Mouse (Mus musculus) cerebellum, adult (tissue): Measurements from ENCODE around the gene Acacb.

Source experiments
- ATAC-seq: cut with Nextera tagmentation; 2 replicates; pipeline ENCODE4 v1.9.2; 2017; ENCODE audit warnings: mild to moderate bottlenecking, moderate library complexity, mixed read lengths; ENCODE audit not compliant: insufficient number of reproducible peaks, low FRiP score, low TSS enrichment

Gene Acacb

DNA sequence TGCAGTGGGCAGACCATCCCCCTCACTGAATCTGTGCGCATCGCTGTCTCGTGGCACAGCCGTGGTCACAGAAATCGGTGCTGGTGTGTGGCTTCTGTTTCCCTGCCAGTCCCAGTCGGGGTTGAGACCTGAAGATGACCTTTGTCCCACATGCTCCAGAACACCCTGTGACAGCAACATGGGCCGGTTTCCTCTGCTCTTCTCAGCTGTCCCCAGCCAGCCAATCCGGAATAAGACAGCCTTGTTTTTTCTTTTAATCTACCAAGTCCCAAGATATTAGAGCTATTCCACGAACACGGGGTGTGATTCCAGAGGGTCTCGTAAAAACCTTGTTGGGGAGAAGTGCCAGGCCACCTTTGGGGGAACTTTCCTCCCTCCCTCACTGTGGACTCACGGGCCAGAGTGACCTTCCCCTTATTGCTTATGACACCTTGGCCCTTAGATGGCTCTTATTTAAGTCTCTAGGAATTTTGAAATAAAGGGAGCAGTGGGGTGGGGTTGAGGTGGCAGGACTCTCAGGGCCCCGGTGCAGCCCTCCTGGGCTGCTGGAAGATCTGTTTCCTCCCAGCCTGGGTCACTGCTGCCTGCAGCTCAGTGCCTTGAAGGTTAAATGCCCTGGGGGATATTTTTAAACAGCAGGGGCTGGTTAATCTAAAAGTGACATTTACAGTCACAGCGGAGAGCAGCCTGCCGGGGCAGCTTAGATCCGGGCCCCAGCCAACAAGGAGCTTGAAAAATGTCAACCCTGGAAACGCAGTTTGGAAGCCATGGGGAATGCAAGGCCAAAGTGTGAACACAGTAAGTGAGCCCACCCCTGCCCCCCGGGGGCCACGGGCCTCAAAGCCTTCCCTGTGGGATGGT is at the start of gene Acacb:
Gene Acacb (plus strand): TSS at position 508 of the 861 bp plus-strand sequence.
- ATAC-seq = no peak

DNA sequence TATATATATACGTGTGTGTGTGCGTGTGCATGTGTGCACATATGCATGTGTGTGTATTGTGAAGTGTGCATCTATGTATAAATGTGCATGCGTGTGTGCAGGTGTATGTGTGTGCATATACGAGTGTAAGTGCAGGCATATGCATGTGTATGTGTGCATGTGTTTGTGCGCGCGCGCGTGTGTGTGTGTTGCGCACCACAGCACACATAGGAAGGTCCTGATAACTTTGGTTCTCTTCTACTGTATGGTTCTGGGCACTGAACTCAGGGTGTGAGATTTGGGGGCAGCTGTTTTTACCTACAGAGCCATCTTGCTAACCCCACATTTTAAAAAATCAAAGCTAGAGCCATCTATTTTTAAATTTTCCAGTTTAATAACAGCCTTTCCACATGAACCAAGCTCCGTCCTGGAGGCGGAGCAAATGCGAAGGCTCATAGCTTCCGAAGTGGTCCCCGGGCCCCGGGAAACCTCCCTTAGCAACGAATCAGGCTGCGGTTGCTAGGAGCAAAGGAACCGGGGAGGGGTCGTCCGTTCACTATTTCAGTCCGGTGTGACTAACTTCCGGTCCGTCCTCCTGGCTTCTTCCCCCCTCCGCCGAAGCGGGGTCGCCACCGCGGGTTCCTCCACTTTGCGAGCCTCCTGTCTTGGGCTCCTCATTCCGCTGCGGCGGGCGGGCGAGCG is 46.5 kb upstream of the Acacb start:
- ATAC-seq = peak; percentile 77

DNA sequence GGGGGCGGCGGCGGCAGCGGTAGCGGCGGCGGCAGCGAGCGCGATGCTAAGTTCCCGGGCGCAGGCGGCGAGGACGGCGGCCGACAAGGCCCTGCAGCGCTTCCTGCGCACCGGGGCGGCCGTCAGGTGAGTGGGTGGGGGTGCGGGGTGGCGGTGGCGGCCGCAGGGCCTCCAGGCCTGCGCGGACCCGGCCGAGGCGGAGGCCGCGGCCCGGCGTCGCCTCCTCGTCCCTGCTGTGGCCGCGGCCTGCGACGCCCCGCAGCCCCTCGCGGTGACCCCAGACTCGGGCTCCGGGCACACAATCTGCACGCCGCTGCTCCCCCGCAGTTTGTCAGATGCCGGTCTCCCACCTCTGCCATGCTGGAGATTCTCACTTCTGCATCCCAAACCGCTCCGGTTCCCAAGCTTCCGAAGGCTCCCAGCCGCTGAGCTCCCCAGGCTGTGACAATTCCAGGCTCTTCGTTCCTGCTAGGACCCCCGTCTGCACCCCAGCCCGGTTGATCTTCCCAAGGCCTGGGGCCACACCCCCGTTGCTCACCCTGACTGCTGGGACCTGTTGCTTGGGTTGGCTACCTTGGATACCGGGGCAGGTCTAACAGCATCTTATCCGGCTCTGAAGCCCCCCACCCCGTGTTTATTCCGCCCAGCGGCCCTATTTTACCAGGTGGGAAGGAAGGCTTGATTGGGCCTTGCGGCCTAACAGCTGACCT is 45.8 kb upstream of the Acacb start:
- peak; percentile 11; the same call in 1 of the 2 replicates for ATAC-seq

DNA sequence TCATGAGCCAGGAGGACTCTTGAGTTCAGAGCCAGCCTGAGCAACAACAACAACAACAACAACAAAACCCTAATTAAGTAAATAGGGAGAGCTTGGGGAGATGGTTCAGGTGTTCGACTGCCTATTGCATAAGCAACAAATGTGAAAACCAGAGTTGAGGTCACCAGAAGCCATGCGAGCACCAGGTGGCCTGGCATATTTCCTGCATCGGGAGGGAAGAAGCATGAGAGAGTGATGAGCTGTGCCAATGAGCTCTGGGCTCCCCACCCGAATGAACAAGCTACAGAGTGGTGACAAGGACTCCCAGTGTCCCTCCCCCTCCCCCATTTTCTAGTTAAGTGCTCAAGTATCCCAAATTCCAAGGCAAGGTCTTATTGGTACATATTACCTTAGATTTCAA is 44.5 kb upstream of the Acacb start:
- ATAC-seq = no peak

DNA sequence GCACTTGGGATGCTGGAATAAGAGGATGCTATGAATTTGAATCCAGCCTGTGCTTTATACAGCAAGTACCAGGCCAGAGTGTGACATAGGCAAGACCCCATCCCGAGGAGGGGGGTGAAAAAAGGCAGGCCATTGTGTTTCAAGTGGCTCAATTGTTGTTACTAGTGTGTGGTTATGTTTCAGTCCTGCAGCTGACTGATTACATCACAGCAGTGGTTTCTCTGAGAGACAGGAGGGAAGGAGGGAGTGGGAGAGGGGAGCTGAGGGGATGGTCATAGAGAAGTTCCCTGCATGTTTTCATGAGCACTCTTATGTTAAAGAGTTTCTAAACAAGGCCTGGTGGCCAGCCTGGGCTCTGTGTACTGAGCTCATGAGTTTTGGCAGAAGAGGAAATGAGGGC is 43.5 kb upstream of the Acacb start:
- no peak for ATAC-seq

DNA sequence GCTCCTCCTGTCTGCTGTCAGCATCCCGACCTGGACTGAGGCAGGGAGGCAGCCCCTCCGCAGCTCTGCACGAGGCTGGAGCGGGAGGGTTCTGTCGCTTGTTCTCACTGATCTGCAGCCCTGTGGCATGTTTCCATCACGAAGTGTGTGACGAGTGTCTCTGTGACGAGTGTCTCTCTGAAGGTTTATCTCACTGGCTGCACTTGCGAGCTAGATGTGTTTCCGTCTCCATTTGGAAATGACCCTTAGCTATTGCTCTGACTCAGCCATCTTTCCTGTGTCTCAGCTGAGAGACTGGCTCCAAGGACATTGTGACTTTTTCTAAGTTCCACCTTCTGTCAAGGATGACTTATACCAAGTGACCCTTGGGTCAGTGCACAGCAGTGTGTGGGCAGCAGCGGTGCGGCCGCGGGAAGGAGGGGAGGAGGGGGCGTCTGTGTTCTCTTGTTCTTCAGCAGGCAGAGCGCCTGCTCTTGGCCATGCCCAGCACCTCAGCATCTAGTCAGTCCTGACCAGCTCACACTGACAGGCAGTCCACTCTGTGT is 39.9 kb upstream of the Acacb start:
- ATAC-seq = no peak

DNA sequence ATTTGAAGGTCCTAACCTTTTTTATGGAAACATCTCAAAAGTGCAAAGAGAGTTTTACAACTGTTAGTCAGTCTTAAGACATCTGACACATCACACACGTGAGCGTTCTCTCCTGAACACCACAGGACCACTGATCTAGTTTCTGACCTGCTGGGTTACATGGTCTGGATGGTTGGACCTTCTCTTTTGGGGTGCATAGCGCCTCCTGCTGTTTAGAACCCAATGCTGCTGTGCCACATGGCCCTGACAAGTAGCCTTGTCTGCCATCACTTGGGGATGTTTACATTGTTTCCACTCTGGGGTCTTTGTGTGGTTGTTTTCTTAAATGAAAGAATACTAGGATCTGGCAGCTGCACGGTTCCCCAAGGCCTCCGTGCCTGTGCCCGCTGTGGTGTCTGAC is 33.0 kb upstream of the Acacb start:
- ATAC-seq = no peak

DNA sequence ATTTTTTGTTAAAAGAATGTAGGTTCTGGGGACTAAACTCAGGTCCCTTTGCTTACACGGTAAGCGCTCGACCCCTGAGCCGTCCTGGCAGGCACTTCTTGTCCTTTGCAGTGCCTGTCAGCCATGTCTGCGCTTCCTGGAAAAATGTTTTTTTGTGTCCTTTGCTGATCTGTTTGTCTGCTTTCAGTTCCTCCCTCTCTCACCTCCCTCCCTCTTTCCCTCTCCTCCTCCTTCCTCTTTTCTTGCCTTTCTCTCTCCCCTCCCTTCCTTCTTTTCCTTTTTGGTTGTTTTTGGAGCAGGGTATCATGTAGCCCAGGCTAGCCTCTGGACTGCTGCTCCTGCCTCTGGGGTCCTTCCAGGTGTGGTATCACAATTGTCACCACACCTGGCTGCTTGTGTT is 31.3 kb upstream of the Acacb start:
- ATAC-seq = no peak

DNA sequence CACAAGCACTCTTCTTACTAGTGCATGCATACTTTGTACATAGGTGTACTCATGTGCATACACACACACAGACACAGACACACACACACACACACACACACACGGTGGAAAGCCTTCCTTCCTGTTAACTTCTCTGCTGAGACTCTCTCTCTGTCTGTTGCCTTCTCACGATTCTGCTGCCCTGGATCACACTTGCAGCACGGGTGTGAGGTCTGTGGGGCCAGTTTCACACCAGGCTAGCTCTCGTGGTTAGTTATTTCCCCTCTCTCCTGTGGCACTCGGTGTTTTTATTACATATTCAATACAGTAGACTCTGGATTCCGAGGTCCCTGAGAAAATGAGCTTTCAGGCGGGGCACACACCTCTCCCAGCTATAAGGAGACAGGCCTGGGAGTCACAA is 29.7 kb upstream of the Acacb start:
- ATAC-seq = no peak

DNA sequence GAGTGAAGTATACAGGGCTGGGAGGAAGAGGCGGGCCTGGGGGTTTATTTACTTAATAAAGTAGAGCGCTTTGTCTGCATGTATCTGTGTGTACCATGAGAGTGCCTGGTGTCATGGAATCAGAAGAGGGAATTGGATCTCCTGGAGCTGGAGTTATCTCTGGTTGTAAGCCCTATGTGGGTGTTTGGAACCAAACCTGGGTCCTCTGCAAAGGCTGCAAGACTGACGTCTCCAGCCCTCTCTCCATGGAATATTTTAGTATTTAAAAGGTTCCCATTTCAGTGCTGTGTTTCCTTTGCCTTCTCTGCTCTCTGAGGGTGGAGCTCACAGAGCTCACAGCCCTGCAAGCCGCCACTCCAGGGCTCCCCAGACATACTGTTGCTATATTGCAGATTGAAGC is 26.5 kb upstream of the Acacb start:
- ATAC-seq = no peak

DNA sequence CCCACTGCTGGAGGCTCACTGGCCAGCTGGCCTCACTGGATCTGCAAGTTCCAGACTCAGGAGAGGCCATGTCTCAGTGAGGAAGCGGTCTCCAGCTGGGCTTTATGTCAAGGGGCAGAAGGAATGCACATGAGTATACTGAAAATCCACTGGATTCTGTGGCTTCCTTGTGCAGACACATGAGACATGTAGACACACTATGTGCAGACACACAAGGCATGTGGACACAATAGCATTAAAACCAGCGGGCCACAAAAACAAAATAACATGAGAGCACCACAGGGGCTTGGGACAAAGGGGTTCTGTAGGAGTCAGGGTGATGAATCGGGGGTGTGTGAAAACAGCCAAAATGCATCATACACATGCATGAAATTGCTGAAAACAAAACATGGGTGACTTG is 20.3 kb upstream of the Acacb start:
- no peak for ATAC-seq

DNA sequence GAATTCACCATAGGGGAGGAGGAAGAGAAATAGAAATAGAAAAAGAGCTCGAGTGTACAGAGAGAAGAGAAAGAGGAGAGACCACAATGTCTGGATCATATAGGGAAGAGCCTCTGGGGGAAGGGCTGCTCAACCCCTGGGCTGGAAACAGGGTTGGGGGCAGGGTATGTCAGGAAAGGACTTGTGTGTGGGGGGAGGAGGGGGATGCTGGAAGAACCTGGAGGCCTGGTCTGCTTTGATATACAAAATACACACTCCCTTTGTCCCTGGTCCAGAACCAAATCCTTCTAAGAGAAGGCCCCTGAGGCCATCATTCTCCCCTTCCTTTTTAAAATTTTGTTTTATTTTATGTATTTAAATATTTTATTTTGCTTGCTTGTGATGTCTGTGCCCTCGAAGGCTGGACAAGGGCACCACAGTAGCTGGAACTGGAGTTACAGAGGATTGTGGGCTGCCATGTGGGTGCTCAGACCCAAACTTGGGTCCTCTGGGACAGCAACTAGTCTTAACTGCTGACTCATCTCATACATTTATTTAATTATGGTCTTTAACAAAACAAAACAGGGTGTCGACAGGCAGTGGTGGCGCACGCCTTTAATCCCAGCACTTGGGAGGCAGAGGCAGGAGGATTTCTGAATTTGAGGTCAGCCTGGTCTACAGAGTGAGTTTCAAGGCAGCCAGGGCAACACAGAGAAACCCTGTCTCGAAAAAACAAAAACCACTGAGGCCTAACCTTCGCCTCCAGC is 19.7 kb upstream of the Acacb start:
- no peak for ATAC-seq

DNA sequence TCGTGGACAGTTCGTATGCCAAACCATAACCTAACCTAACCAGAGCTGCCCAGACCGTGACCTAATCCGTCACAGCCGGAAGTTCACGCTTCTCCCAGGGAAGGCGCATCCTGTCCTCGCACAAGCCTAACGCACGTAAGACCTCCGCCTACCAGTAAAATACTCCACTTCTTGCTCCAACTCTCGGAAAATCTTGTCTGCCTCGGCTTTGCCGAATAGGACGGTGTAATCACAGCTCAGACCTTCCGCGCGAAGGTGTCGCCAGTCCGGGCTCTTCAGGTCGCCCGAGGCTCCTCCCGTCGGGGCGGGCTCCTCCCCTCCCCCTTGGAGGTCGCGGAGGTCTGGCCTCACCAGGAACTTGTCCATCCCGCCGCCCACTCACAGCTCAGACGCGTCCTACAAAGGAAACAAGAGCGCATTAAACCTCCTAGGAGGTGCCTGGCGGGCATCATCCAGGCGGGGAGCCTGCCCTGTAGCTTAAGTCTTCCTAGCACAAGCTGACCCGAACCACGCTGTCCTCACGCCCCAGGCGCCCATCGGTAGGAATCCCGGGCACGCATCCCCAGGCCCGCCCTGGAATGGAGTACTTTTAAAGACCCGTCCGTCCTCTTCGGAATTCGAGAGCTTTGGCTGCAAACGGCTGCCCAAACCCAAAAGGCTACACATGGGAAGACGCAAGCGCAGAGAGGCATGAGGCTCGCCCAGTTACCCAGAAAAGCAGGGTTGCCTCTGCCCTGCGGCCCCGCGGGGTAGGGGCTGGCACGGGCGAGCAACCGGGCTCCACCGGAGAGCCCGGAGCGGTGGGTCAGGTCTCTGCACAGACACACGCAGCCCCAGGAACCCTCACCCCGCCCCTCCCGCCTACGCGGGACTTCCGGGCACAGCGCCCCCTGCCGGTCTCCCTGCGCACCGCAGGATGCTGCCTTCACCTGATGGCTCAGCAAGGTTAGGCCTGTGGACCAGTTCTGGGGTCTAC is 18.7 kb upstream of the Acacb start, which contains the start of gene Alkbh2:
Gene Alkbh2 (minus strand): TSS at position 845 of the 976 bp plus-strand sequence.
- peak; percentile 38; the same call in 1 of the 2 replicates for ATAC-seq

DNA sequence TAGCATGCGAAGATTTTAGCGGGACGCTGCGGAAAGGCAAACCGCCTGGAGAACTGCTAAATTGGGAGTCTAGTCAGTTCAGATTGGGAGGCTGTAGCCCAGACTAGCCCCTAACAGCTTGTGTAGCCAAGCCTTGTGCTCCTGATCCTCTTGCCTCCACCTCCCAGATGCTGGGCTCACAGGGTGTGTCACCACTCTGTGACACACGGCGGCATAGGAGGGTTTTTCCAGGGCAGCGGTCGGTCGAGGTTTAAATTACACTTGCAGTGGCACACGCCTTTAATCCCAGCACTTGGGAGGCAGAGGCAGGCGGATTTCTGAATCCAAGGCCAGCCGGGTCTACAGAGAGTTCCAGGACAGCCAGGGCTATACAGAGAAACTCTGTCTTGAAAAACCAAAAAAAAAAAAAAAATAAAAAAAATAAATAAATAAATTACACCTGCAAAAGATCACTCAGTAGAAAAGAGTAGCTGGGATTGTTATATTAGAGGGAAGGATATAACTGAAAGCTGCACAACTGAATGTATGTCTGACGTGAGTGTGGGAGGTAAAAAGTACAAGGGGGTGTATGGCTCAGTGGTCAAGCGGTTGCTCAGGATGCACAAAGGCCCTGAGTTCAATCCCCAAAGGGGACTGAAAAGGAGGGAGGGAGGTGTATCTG is 16.7 kb upstream of the Acacb start:
- ATAC-seq = no peak

DNA sequence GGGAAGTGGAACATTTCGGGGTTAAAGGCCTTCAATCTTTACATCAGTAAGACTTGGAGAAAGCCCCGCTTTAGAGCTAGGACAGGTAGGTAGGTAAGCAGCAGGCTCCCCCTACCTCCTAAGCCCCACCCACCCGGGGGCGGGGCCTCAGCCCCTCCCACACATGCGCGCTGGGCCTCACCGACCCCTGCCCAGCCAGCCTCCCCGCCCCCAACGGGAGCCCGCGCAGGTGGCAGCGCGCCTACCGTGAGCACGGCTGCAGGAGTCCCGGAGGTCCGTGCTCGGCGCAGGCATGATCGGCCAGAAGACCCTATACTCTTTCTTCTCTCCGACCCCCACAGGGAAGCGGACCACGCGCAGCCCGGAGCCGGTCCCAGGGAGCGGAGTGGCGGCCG is 16.1 kb upstream of the Acacb start, which contains the start of gene Ung:
Gene Ung (plus strand): TSS at position 176 of the 395 bp plus-strand sequence.
- ATAC-seq = no peak

DNA sequence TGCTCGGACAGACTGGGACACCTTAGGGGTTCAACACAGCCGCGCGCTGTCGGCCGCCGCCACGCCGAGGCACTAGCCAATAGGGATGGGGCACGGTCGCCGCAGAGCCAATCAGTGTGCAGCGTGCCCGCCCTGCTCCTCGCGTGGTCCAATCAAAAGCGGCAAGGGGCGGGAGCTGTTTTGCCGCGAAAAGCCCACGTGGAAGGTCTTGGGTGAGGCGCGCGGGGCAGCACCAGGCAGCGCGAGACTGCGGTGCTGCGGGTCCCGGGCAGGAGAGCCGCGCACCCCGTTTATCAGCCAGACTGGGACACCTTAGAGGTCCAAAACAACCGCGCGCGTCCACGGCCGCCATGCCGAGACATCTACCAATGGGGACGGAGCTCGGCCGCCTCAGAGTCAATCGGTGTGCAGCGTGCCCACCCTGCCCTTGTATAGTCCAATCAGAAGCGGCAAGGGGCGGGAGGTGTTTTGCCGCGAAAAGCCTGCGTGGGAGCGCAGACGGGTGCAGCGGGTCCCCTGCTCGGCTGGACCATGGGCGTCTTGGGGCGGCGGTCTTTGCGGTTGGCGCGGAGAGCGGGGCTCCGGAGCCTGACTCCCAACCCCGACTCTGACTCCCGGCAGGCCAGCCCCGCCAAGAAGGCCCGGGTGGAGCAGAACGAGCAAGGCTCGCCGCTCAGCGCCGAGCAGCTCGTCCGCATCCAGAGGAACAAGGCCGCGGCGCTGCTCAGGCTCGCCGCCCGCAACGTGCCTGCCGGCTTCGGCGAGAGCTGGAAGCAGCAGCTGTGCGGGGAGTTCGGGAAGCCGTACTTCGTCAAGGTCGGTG is 15.4 kb upstream of the Acacb start:
- ATAC-seq = peak; percentile 94

DNA sequence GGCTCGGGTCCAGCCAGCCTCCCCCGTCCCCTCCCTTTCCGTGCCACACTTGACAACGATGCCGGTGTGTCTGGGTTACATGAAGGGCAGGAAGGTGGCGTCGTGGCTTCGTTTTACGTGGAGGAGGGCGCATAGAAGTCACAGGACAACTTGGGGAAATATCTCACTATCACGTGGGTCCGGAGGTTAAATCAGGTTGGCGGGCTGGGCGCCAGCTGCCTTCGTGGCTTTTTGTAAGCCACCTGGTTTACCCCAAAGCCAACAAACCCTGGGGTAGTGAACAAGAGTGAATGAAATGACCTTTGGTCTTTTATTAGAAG is 14.9 kb upstream of the Acacb start:
- no peak for ATAC-seq

DNA sequence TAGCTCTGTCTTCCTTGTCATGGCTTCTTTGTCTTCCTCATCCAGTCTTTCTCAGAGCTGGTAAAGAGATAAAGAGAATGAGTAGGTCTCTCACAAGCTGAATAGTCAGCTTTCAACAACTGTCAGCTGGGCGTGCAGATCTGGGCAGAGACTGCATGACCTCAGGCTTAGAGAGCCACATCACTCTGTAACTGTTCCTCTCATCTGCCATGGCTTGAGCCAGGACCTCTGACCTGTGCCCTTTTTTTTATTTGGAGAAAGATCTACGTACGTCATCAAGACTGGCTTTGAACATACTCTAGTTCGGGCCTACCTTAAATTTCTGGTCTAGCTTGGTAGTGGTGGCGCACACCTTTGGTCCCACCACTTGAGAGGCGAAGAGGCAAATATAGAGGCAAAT is 13.5 kb upstream of the Acacb start:
- ATAC-seq = no peak
